Mouse (Mus musculus): ENCODE measurements around the gene Gpr19.

DNA sequence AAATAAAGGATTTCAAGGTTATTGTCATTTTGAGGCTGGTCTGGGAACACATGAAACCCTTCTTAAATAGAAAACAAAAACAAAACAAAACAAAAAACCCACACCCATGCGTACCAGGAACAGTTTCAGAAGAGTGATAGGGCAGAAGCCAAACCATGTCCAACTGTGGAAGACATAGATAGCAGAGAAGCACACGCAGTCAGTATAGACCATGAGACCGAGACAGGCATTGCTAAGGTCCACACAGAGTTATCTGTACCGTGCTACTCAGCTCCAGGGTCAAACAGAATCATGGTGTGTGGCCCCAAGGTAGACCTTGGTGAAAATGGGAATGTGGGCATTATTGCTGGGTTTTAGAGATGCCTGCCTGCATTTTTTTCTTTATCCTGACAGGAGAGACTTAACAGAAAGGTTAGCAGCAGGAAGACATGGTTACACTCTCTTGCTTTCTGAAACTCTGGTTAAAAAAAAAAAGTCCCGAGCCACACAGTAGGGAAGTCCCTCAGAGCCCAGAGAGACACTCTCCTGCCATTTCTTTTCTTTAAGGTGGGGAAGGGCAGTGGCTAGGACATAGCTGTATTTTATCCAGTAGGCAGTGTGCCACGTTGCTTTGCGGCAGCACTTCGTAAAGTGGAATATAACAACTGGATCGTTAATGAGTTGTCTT, 63.7 kb downstream of the Gpr19 start:
- no peak for TF ChIP-seq POLR2A (IDR thresholded peaks at IDR 0.05; ENCODE audit: control insufficient read depth, extremely low read depth, insufficient read depth, low read length, poor library complexity)
- TF ChIP-seq CTCF (IDR thresholded peaks at IDR 0.05; ENCODE audit: borderline replicate concordance, control insufficient read depth, extremely low read depth, insufficient read depth, low read length, poor library complexity): no peak
